Mouse (Mus musculus) monocyte, adult 59 days (primary cell): ENCODE data around the gene Apol7e. TPM values are rescaled to one million over a fixed set of nuclear protein-coding genes. Genes with fewer than 3 reads are reported as not detected.

Experiments used
- total RNA-seq, 2 experiments: library from RNA; stranded (reverse); gene quantifications; one replicate each; pipeline ENCODE4 v1.2.4; 2023

The Apol7e gene
- total RNA-seq = under 1 TPM; 0.39 to 0.94 TPM

DNA sequence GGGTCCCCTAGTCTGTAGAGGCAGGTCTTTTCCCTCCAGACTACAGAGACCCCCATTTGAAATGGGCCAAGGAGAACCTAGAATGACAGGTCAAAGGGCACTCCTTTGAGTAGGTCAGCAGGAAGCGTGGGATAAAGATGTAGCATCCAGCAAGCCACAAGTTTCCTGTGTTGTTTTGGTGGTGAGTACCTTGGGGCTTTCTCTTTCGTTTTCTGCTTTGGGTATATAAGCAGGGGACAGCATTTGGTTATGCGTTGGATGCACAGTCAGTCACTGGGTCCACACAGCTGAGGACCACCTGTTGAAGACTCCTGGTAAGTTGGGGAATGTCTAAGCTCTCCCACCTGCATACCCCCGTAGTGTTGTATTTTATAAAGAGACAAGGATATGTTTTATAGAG is at the start of gene Apol7e:
Apol7e (plus strand) TSS at position 202 of the 400 bp plus-strand sequence.

GRCm38 (mm10) chr15:77728739-77729138 is 30.1 kb downstream of the Apol7e start, which contains the start of gene Apol9b:
Gene Apol9b (plus strand): TSS chr15:77729039.

GRCm38 (mm10) chr15:77756848-77757247 is 58.2 kb downstream of the Apol7e start, which contains the start of gene Apol8:
Gene Apol8 (minus strand): TSS chr15:77757003.

Other genes starting within 250 kb of the Apol7e start
- gene Apol10a, start 221.8 kb upstream of the Apol7e start, total RNA-seq = not detected
- gene Apol11a, start 190.6 kb upstream of the Apol7e start, total RNA-seq = not detected
- gene Apol7c, start 165.5 kb upstream of the Apol7e start, total RNA-seq = 10 to 100 TPM; 12.9 to 19.1 TPM
- gene 1700025B11Rik, start 137.0 kb upstream of the Apol7e start, total RNA-seq = not detected
- under 1 TPM; 0.55 to 0.82 TPM for gene Apol10b, start 102.7 kb upstream of the Apol7e start, total RNA-seq
- not detected for gene Gm36245, start 99.6 kb upstream of the Apol7e start, total RNA-seq
- gene Apol11b, start 55.6 kb upstream of the Apol7e start, total RNA-seq = not detected
- not detected for gene Apol9b, start 30.2 kb downstream of the Apol7e start, total RNA-seq
- gene Apol8, start 58.1 kb downstream of the Apol7e start, total RNA-seq = 1 to 10 TPM; 2.8 to 3.5 TPM
- gene Myh9, start 143.3 kb downstream of the Apol7e start, total RNA-seq = 100 to 1,000 TPM; 817 to 821 TPM
- 10 to 100 TPM; 78.1 to 87.5 TPM for gene Txn2, start 230.1 kb downstream of the Apol7e start, total RNA-seq